Mouse (Mus musculus) intestine, embryonic 16.5 days (tissue): Measurements from ENCODE around the gene Klk15. TPM values are rescaled to one million over a fixed set of nuclear protein-coding genes. Genes with fewer than 3 reads are reported as not detected.
"Not testable (repeated sequence)": the region's sequence is repeated elsewhere in the genome, so short reads cannot be mapped to it uniquely, and the experiment has no call there.

Experiments
- ATAC-seq: fragments of 200-750 bp; cut with Nextera tagmentation; 2 replicates; pipeline ENCODE4 v1.8.0; 2017; ENCODE audit warnings: moderate TSS enrichment, moderate library complexity
- H3K27ac ChIP-seq: fragments of 300-500 bp; sonication (generic); 2 replicates; pipeline ENCODE4 v1.5.1; 2014; ENCODE audit warnings: mild to moderate bottlenecking, low read length
- H3K27me3 ChIP-seq: fragments of 300-500 bp; sonication (generic); replicated peaks from 2 replicates; pipeline ENCODE4 v1.6.1; 2014; ENCODE audit warnings: low read length, control low read depth, mixed read lengths; ENCODE audit not compliant: control insufficient read depth, insufficient read depth
- H3K36me3 ChIP-seq: fragments of 300-500 bp; sonication (generic); 2 replicates; pipeline ENCODE4 v1.6.1; 2014; ENCODE audit warnings: low read length, control low read depth; ENCODE audit not compliant: control insufficient read depth, insufficient read depth
- H3K4me1 ChIP-seq: fragments of 300-500 bp; sonication (generic); 2 replicates; pipeline ENCODE4 v1.6.1; 2014; ENCODE audit warnings: low read length, control low read depth, mixed read lengths; ENCODE audit not compliant: control insufficient read depth, insufficient read depth
- H3K4me2 ChIP-seq: fragments of 300-500 bp; sonication (generic); 2 replicates; pipeline ENCODE4 v1.6.1; 2014; ENCODE audit warnings: low read depth, low read length, control low read depth
- H3K4me3 ChIP-seq: fragments of 300-500 bp; sonication (generic); 2 replicates; pipeline ENCODE4 v1.5.1; 2014; ENCODE audit warnings: mild to moderate bottlenecking, low read length
- H3K9ac ChIP-seq: fragments of 300-500 bp; sonication (generic); 2 replicates; pipeline ENCODE4 v1.6.1; 2014; ENCODE audit warnings: low read depth, low read length
- H3K9me3 ChIP-seq: fragments of 300-500 bp; sonication (generic); 2 replicates; pipeline ENCODE4 v1.6.1; 2016; ENCODE audit warnings: low read length, control low read depth; ENCODE audit not compliant: control insufficient read depth
- WGBS: fragments of 180-500 bp; shearing (Covaris S2); extraction: QIAGEN DNeasy Blood & Tissue Kit; methylation state at CpG from one replicate; pipeline ENCODE4 v1.1.7; 2014; 5-methylcytosine and 5-hydroxymethylcytosine counted together
- polyA plus RNA-seq: library from polyadenylated mRNA; unstranded; fragments of >200 nt; fragmentation: Nextera tagmentation; extraction: Ambion mirVana; gene quantifications from 2 replicates; pipeline ENCODE4 v1.2.1, GENCODE M21; 2015

Gene Klk15
- polyA plus RNA-seq, 1 experiment from 2014 or later = not detected

DNA sequence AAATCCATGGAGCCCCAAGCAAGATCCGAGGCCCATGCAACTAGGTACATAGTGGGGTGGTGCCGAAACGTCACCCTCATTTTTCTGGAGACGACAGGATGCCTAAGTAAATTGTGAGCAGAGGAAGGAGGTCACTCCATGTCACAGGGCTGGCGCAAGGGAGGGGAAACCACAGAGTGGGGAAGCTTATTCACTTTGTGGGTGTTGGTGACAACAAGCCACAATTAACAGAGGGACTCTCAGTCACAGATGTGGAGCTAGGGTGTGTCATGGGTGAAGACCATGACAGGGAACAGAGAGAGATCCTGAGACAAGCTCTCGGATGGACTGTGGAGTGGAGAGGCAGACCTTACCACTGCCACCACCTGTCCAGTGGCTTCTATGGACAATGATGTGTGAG is 12.5 kb upstream of the Klk15 start:
- WGBS = 79% methylated on average over 6 of the region's 6 CpGs

DNA sequence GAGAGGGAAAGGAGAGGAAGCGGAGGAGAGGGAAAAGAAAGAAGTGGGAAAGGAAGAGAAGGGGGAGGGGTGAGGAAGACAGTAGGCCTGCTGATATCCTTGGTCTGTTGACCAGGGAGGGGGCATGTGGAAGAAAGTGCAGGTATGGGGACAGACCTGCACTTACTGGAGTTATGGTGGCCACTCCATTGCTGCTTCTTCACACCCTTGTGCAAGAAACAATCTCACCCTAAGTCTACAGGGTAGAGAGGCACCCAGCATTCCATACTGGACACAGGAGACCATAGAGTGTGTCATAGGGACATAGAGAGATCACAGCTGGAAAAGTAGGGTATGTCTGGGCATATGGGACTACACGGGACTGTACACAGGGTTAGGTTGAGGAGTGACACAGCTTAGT is 11.6 kb upstream of the Klk15 start:
- H3K27me3 ChIP-seq = no peaks in the 10 kb centered on the region
- no peaks in the 10 kb centered on the region for H3K36me3 ChIP-seq
- H3K9ac ChIP-seq = no peak overlapping the region
- no peak overlapping the region for H3K4me2 ChIP-seq
- no peaks in the 10 kb centered on the region for H3K9me3 ChIP-seq
- H3K4me1 ChIP-seq = no peaks in the 10 kb centered on the region
- WGBS = 77% methylated on average over 2 of the region's 2 CpGs
- ATAC-seq = no peak
- H3K4me3 ChIP-seq = no peak overlapping the region
- no peak overlapping the region for H3K27ac ChIP-seq

More for the DNA sequence above, 12.5 kb upstream of the Klk15 start:
- Histone ChIP-seq H3K36me3 (no peaks in the 10 kb centered on the region), H3K27me3 (no peaks in the 10 kb centered on the region), H3K9ac (no peak overlapping the region), H3K27ac (no peak overlapping the region), H3K4me3 (no peak overlapping the region), H3K4me2 (no peak overlapping the region), H3K9me3 (no peaks in the 10 kb centered on the region), H3K4me1 (no peaks in the 10 kb centered on the region)
- no peak for ATAC-seq

DNA sequence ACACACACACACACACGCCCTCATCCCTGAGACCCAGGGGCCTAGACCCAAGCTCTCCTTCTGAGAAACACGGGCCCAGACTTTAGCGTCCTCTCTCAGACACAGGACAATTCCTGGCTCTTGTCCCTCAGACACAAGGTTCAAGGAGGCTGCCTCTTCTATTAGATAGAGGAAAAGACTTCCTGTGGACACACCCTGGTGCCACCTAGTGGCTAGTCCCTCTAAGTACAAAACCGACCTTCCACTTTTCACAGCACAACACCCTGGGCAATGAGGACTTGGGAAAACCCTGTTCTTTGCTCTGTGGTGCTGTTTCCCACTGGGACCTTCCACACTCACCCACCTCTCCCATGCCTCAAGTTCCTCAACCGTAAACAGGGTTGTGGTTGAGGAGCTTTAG is 7.6 kb upstream of the Klk15 start:
- Histone ChIP-seq H3K27me3 (no peaks in the 10 kb centered on the region), H3K4me1 (no peaks in the 10 kb centered on the region), H3K4me3 (no peak overlapping the region), H3K27ac (no peak overlapping the region), H3K9ac (no peak overlapping the region), H3K9me3 (no peaks in the 10 kb centered on the region), H3K4me2 (no peak overlapping the region), H3K36me3 (no peaks in the 10 kb centered on the region)
- WGBS = 66% methylated on average over 5 of the region's 5 CpGs
- no peak for ATAC-seq

DNA sequence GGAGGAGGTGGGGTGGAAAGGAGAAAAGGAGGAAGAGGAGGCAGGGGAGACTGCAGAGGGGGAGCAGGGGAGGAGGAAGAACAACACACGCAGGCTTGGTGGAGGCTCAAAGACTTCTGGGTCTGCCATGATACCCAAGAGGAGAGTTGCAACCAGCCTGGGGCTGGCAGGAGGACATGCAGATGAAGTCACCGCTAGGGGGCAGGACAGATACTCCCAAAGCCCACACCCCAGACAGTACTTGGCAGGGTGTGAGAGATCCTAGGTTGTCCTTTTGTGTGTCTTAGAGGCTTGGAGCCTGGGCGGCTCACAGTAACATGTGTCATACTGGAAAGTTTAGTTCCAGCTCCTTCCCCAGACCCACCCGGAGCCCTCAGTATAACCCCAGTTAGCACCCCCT is 5.0 kb upstream of the Klk15 start:
- Histone ChIP-seq H3K36me3 (no peaks in the 10 kb centered on the region), H3K9ac (no peak overlapping the region), H3K9me3 (no peaks in the 10 kb centered on the region), H3K27ac (no peak overlapping the region), H3K4me3 (no peak overlapping the region), H3K27me3 (no peaks in the 10 kb centered on the region), H3K4me1 (no peaks in the 10 kb centered on the region), H3K4me2 (no peak overlapping the region)
- no peak for ATAC-seq
- WGBS = 52% methylated on average over 4 of the region's 4 CpGs

DNA sequence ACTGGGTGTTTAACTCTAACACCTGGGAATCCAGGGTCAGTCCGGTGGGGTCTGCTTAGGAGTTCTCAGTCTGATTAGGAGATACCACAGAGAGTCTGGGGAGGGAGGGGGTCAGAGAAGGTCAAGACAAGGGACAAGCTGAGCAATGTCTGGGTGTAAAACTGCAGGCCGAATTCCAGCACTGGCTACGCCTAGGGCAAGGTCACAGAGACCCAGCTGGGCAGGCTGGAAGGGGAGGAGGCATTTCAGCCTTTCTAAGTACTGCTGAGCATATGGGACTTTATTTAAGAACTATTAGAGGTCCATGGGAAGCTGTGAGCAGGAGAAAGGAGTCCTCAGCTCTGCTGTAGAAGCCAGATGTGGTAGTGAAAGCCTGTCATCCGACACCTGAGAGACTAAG is 1.2 kb upstream of the Klk15 start:
- ATAC-seq = no peak
- WGBS = 41% methylated on average over 4 of the region's 4 CpGs

DNA sequence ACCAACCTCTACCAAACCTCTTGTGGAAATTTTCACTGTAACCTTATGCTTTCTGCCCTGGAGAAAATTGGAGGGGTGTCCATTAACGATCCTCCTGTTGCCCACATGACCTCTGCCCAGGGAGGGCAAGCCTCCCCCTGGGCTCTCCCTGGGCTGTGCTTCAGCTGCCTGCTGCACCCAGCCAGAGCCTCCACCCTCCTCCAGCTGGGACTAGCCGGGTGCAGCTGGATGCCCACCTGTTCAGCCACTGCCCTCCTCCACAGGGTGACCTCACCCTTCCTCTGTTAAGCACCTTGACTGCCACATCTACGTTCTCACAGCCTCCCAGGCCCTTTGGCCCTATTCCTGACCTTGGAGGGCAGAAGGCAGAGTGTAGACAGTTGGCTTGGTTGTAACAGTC is 1.2 kb downstream of the Klk15 start:
- Histone ChIP-seq H3K27me3 (no peaks in the 10 kb centered on the region), H3K9ac (no peak overlapping the region), H3K4me3 (no peak overlapping the region), H3K4me2 (no peak overlapping the region), H3K27ac (no peak overlapping the region), H3K36me3 (no peaks in the 10 kb centered on the region), H3K4me1 (no peaks in the 10 kb centered on the region), H3K9me3 (no peaks in the 10 kb centered on the region)
- 47% methylated on average over 3 of the region's 3 CpGs for WGBS
- no peak for ATAC-seq

More for the DNA sequence above, 1.2 kb upstream of the Klk15 start:
- H3K9me3 ChIP-seq = no peaks in the 10 kb centered on the region
- no peak overlapping the region for H3K9ac ChIP-seq
- no peak overlapping the region for H3K4me3 ChIP-seq
- no peak overlapping the region for H3K4me2 ChIP-seq
- no peaks in the 10 kb centered on the region for H3K27me3 ChIP-seq
- no peak overlapping the region for H3K27ac ChIP-seq
- H3K36me3 ChIP-seq = no peaks in the 10 kb centered on the region
- no peaks in the 10 kb centered on the region for H3K4me1 ChIP-seq

DNA sequence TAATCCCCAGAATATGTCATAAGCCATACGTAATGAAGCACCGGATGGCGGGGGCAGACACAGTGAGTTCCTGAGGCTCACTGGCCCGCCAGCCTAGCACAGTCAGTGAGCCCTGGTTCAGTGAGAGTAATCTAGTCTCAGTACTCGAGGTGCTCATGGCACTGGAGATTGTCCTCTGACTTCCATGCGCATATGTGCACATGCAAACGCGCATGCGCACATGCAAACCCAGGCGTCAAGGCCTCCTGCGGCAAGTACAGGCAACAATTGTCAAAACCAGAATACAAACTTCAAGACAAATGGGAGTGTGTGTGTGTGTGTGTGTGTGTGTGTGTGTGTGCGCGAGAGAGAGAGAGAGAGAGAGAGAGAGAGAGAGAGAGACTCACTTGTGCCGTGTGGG is 3.0 kb downstream of the Klk15 start:
- no peak overlapping the region for H3K4me2 ChIP-seq
- H3K4me3 ChIP-seq = no peak overlapping the region
- no peak overlapping the region for H3K27ac ChIP-seq
- no peaks in the 10 kb centered on the region for H3K4me1 ChIP-seq
- ATAC-seq = no peak
- no peaks in the 10 kb centered on the region for H3K27me3 ChIP-seq
- WGBS = 82% methylated on average over 14 of the region's 14 CpGs
- no peak overlapping the region for H3K9ac ChIP-seq
- no peaks in the 10 kb centered on the region for H3K36me3 ChIP-seq
- H3K9me3 ChIP-seq = no peaks in the 10 kb centered on the region

DNA sequence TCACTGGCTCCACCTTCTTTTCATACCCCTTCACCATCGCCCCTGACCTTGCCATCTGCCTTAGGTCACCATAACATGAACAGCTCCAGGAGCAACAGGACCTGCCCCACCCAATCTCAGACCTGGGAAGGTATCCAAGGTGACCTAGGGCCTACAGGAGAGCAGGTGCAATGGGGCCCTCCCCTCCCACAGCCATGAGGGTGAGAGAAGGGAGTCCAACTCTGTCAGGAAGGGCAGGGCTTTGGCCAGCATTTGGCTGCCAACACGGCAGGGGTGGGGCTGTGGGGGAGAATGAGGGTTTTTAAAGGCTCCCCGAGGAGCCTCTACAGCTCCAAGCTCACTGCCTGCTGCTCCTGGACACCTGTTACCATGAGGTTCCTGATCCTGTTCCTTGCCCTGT is 8.8 kb downstream of the Klk15 start:
- H3K27me3 ChIP-seq, H3K9me3 ChIP-seq, ATAC-seq, H3K27ac ChIP-seq, H3K4me3 ChIP-seq, H3K4me1 ChIP-seq, H3K4me2 ChIP-seq, H3K9ac ChIP-seq, H3K36me3 ChIP-seq: not testable (repeated sequence)
- WGBS = 59% methylated on average over 3 of the region's 3 CpGs

DNA sequence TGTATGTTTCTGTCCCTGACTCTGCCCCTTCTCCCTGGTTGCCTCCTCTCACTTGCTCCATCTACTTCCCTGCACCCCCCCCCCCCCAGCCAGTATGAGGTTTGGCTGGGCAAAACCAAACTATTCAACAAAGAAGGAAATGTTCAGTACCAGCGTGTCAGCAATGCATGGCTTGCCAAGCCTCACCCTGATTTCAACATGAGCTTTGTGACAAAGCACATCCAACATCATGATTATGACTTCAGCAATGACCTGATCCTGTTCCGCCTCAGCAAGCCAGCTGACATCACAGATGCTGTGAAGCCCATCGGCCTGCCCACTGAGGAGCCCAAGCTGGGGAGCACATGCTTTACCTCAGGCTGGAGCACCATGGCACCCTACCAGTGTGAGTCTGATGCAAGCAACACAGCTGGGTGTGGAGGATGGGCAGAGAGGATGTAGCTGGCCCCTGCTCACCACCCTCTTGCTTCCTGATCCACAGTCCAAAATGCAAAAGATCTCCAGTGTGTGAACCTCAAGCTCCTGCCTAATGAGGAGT is 11.3 kb downstream of the Klk15 start:
- Histone ChIP-seq H3K27me3 (no peaks in the 10 kb centered on the region), H3K4me1 (no peaks in the 10 kb centered on the region), H3K9ac (no peak overlapping the region), H3K27ac (no peak overlapping the region), H3K36me3 (no peaks in the 10 kb centered on the region), H3K4me2 (no peak overlapping the region), H3K9me3 (no peaks in the 10 kb centered on the region), H3K4me3 (no peak overlapping the region)
- ATAC-seq = no peak
- WGBS = 80% methylated on average over 3 of the region's 3 CpGs

DNA sequence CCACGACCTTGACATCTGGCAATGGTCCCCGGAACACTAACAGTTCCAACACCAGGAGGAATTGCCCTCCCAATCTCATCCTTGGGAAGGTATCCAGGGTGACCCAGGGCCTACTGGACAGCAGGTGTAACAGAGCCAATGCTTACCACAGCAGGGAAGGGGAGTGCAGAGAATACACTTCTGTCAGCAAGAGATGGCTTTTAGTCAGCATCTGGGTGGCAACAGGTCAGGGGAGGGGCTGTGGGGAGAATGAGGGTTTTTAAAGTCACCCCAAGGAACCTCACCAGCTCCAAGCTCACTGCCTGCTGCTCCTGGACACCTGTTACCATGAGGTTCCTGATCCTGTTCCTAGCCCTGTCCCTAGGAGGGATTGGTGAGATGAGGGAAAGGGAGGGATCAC is 16.8 kb downstream of the Klk15 start, which contains the start of gene Klk1b8:
TSS of gene Klk1b8 (plus strand) at position 301 of the 400 bp plus-strand sequence.
- no peak for ATAC-seq
- Histone ChIP-seq H3K27me3 (no peaks in the 10 kb centered on the region), H3K4me2 (no peak within 1 kb of the TSS), H3K4me1 (no peaks in the 10 kb centered on the region), H3K9ac (no peak within 1 kb of the TSS), H3K36me3 (no peaks in the 10 kb centered on the region), H3K27ac (no peak within 1 kb of the TSS), H3K4me3 (no peak within 1 kb of the TSS), H3K9me3 (no peaks in the 10 kb centered on the region)
- 69% methylated on average over 2 of the region's 2 CpGs for WGBS
